Mouse (Mus musculus): ENCODE measurements at regions not wholly inside any gene's neighbourhood (a gene's known extent, or its start where the extent isn't known, plus 50 kb on each side); places are given as distances from the start of the nearest gene placed in this dataset.

DNA sequence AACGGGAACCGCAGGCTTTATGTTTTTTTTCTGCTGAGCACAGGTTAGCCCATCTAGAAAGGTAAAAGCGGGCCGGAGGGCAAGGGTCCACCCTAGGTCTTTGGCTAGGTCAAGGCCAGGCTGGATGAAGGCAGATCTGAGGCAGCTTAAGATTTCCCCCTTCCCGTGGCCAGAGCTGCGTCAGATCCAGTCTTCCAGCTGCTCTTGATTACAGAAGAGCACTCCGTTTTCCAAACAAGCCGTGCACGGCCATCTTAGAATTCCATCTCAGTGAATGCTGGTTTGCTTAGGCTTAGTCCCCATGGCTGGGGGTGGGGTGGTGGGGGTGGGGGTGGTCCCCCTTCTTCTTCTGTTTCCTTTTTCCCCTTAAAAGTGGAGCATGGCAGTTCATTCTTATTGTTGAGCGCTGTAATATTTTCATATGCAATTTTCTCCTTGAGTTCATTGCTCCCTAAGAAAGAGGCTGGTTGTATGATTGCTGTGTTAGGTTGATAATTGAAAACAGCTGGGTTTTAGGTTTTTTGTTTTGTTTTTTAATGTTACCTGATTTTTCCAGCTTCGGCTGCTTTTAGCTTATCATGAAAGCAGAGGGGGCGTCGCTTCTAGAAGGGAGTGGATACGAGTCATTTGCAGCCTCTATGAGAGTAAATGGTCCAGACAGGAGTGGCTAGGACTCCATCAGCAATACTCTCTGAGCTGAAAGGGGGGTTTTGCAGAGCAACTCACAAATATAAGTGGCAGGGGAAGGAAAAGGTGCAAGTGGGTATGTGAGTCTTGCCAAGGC, 141.2 kb downstream of the Dact1 start:
- no peak overlapping the region for H3K4me3 ChIP-seq (ENCODE audit: low read depth, low read length)
- H3K9ac ChIP-seq (ENCODE audit: low read length) = no peak overlapping the region
- WGBS = 47% methylated on average over 14 of the region's 14 CpGs
- H3K27me3 ChIP-seq (ENCODE audit: control insufficient read depth, insufficient read depth, low read length) = no peaks in the 10 kb centered on the region
- DNase-seq (ENCODE audit: low spot score) = peak; percentile 66
- peak; percentile 51; the same call in 1 of the 2 replicates for ATAC-seq (ENCODE audit: insufficient number of reproducible peaks, low FRiP score, low TSS enrichment, low read depth)
- H3K9me3 ChIP-seq (ENCODE audit: control insufficient read depth, low read length) = no peaks in the 10 kb centered on the region
- H3K27ac ChIP-seq (replicated peaks; ENCODE audit: low read depth, low read length) = peak overlapping the region; percentile 38; the same call in 1 of the 2 replicates
- 0 out of 2 replicates have a peak, but pooled peaks cover 2% of the 10 kb centered on the region for H3K4me1 ChIP-seq (ENCODE audit: control insufficient read depth, insufficient read depth, low read length)
- H3K4me2 ChIP-seq (ENCODE audit: low read depth, severe bottlenecking) = no peak overlapping the region
- H3K36me3 ChIP-seq (ENCODE audit: control insufficient read depth, insufficient read depth, low read length) = no peaks in the 10 kb centered on the region

DNA sequence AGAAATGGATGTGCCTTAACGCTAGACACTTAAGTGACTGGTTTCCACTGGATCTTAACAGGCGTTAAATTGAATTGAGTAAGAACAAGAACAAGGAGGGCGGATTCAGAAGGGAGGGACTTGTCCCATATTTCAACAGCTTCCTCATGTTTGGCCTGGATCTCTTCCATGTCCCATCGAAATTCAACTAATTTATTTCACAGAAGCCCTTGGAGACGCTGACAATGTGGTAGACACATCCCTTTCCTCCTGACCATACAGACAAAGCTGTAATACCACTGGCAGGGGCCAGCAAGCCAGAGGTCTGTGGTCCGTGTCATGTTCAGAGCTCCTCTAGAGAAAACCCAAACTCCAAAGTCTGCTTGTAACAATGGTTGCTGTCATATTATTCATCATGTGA, 147.2 kb downstream of the Dact1 start:
- Histone ChIP-seq H3K36me3 (ENCODE audit: control insufficient read depth, insufficient read depth, low read length) (no peaks in the 10 kb centered on the region), H3K4me1 (ENCODE audit: control insufficient read depth, insufficient read depth, low read length) (no peaks in the 10 kb centered on the region), H3K4me3 (ENCODE audit: low read depth, low read length) (no peak overlapping the region), H3K4me2 (ENCODE audit: low read depth, severe bottlenecking) (no peak overlapping the region), H3K9ac (ENCODE audit: low read length) (no peak overlapping the region), H3K27ac (replicated peaks; ENCODE audit: low read depth, low read length) (no peak overlapping the region), H3K9me3 (ENCODE audit: control insufficient read depth, low read length) (no peaks in the 10 kb centered on the region), H3K27me3 (ENCODE audit: control insufficient read depth, insufficient read depth, low read length) (no peaks in the 10 kb centered on the region)
- WGBS = 90% methylated on average over 6 of the region's 6 CpGs
- ATAC-seq (ENCODE audit: insufficient number of reproducible peaks, low FRiP score, low TSS enrichment, low read depth) (no peak), DNase-seq (ENCODE audit: low spot score) (no peak)

DNA sequence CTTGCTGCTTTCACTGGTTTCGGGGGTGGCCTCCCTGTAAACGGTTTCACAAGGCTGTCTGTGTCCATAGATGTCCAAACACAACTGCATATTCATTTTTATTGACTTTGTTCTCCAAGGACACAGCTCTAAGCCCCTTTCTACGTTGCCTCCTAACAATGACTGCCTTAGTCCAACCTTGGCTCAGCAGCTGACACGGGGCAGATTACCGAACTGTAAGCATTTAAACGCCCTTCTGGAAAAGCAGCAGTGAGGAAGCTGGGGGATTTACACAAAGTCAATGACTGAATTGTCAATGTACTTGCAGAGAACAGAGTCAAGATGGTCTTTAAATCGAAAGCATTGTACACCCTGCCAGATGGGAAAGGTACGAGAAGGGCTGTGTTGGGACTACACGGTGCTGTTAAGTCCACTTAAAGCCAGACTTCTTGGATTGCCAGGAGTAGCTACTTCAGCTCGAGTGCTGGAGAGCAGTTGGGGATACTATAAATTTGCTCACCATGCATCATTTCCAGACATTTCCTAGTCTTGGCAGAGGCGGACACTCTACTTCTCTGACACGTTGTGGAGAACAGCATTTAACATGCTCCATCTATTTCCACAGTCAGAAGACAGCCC, 149.0 kb downstream of the Dact1 start:
- Histone ChIP-seq H3K9ac (ENCODE audit: low read length) (no peak overlapping the region), H3K4me2 (ENCODE audit: low read depth, severe bottlenecking) (no peak overlapping the region), H3K27me3 (ENCODE audit: control insufficient read depth, insufficient read depth, low read length) (no peaks in the 10 kb centered on the region), H3K27ac (replicated peaks; ENCODE audit: low read depth, low read length) (no peak overlapping the region), H3K4me3 (ENCODE audit: low read depth, low read length) (no peak overlapping the region), H3K36me3 (ENCODE audit: control insufficient read depth, insufficient read depth, low read length) (no peaks in the 10 kb centered on the region), H3K9me3 (ENCODE audit: control insufficient read depth, low read length) (no peaks in the 10 kb centered on the region), H3K4me1 (ENCODE audit: control insufficient read depth, insufficient read depth, low read length) (no peaks in the 10 kb centered on the region)
- ATAC-seq (ENCODE audit: insufficient number of reproducible peaks, low FRiP score, low TSS enrichment, low read depth) (no peak), DNase-seq (ENCODE audit: low spot score) (no peak)
- WGBS = 63% methylated on average over 12 of the region's 12 CpGs

DNA sequence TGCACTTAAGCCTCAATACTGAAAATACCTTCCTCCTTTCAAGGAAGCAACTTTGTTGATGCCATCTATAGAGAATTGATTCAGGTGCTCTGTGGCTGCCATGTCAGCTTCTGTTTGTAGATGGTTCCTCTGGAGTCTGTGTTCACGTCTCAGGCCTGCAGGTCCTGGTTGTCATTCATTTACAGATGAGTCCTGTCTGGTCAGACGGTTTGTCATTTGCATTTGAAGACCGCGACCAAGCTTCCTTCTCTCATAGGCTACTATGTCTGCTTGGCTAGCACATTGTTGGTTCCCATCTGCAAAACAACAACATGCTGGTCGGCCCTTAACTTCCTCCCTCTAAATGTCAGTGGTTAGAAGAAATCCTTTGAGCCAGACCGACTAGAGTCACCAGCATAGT, 151.0 kb downstream of the Dact1 start:
- Histone ChIP-seq H3K4me3 (ENCODE audit: low read depth, low read length) (no peak overlapping the region), H3K27ac (replicated peaks; ENCODE audit: low read depth, low read length) (no peak overlapping the region), H3K4me1 (ENCODE audit: control insufficient read depth, insufficient read depth, low read length) (no peaks in the 10 kb centered on the region), H3K9me3 (ENCODE audit: control insufficient read depth, low read length) (no peaks in the 10 kb centered on the region), H3K4me2 (ENCODE audit: low read depth, severe bottlenecking) (no peak overlapping the region), H3K36me3 (ENCODE audit: control insufficient read depth, insufficient read depth, low read length) (no peaks in the 10 kb centered on the region), H3K9ac (ENCODE audit: low read length) (no peak overlapping the region), H3K27me3 (ENCODE audit: control insufficient read depth, insufficient read depth, low read length) (no peaks in the 10 kb centered on the region)
- no peak for DNase-seq (ENCODE audit: low spot score)
- 66% methylated on average over 6 of the region's 6 CpGs for WGBS
- ATAC-seq (ENCODE audit: insufficient number of reproducible peaks, low FRiP score, low TSS enrichment, low read depth) = no peak

DNA sequence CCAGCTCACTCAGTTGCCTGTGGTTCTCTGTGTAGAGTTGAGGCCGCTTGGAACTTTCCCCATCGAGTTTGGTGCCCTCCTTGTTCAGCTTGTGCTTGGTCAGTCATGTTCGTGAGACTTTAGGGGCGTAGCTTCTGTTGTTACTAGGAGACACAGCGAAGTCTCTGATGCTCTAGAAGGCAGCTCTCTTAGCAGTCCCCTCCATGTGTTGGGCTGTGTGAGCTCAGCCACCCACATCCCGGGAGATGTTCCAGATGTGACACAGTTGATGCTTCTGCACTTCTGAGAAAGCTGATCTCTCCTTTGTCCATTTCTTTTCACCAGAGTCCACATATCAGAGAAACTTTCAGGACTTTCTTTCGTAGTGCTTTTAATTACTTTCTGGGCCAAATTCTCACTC, 158.1 kb downstream of the Dact1 start:
- no peaks in the 10 kb centered on the region for H3K36me3 ChIP-seq (ENCODE audit: control insufficient read depth, insufficient read depth, low read length)
- H3K27me3 ChIP-seq (ENCODE audit: control insufficient read depth, insufficient read depth, low read length) = no peaks in the 10 kb centered on the region
- H3K4me1 ChIP-seq (ENCODE audit: control insufficient read depth, insufficient read depth, low read length) = no peaks in the 10 kb centered on the region
- no peak overlapping the region for H3K27ac ChIP-seq (replicated peaks; ENCODE audit: low read depth, low read length)
- no peaks in the 10 kb centered on the region for H3K9me3 ChIP-seq (ENCODE audit: control insufficient read depth, low read length)
- no peak overlapping the region for H3K4me3 ChIP-seq (ENCODE audit: low read depth, low read length)
- ATAC-seq (ENCODE audit: insufficient number of reproducible peaks, low FRiP score, low TSS enrichment, low read depth) = no peak
- WGBS = 86% methylated on average over 7 of the region's 7 CpGs
- no peak overlapping the region for H3K4me2 ChIP-seq (ENCODE audit: low read depth, severe bottlenecking)
- no peak overlapping the region for H3K9ac ChIP-seq (ENCODE audit: low read length)
- no peak for DNase-seq (ENCODE audit: low spot score)

DNA sequence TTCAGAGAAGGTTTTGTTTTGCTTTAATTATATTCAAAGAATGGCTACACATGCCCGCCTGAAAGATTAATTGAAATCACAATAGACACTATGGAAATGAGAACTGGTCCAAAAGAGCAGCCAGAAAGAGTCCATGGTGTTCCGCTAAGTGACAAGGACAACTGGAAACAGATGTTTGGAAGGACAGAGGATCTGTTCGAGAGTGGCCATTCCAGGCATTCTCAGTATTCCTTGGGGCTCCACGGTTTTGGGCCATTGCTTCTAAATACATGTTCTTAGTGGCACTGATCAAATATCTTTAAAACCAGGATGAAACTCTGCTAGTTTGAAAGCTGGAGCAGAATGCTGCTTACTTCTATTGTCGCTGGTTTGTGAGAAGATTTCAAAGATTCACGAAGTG, 158.6 kb downstream of the Dact1 start:
- H3K4me2 ChIP-seq (ENCODE audit: low read depth, severe bottlenecking) = no peak overlapping the region
- no peak overlapping the region for H3K9ac ChIP-seq (ENCODE audit: low read length)
- no peak overlapping the region for H3K27ac ChIP-seq (replicated peaks; ENCODE audit: low read depth, low read length)
- H3K36me3 ChIP-seq (ENCODE audit: control insufficient read depth, insufficient read depth, low read length) = no peaks in the 10 kb centered on the region
- ATAC-seq (ENCODE audit: insufficient number of reproducible peaks, low FRiP score, low TSS enrichment, low read depth) = no peak
- no peaks in the 10 kb centered on the region for H3K27me3 ChIP-seq (ENCODE audit: control insufficient read depth, insufficient read depth, low read length)
- no peak for DNase-seq (ENCODE audit: low spot score)
- H3K4me1 ChIP-seq (ENCODE audit: control insufficient read depth, insufficient read depth, low read length) = no peaks in the 10 kb centered on the region
- H3K4me3 ChIP-seq (ENCODE audit: low read depth, low read length) = no peak overlapping the region
- WGBS = 66% methylated on average over 6 of the region's 6 CpGs
- H3K9me3 ChIP-seq (ENCODE audit: control insufficient read depth, low read length) = no peaks in the 10 kb centered on the region

DNA sequence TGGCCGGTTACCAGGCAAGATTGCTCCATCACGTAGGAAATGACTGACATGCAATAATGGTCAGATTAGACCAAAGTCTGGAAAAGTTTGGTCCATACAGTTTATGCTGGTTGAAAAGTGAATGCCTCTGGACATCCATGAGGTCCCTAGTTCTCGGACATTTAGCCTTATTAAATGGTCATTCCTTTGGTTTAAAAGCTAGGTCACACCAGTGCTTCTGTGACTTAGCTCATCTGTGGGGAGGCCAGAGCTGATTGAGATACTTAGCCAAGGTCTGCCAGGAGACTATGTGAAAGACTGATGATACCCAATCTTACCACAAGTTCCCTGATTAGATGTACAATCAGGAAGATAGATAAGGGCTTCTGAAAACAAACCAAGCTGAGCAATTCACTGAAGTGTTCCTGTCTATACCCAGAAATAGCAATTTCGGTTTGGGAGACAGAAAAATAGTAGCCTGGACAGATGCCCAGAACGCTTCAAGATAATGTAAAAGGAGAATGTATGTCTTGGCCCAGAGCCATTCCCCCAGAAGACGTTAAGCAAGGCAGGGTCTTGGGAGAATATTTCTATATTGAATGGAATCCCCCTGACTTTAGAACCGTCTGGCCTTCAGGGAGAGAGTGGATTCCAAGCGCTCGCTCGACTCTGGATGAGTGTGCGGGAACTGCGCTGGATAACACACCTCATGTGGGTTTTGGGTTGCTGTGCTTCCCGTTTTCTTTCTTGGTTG, 161.5 kb downstream of the Dact1 start:
- no peak overlapping the region for H3K9ac ChIP-seq (ENCODE audit: low read length)
- H3K36me3 ChIP-seq (ENCODE audit: control insufficient read depth, insufficient read depth, low read length) = no peaks in the 10 kb centered on the region
- DNase-seq (ENCODE audit: low spot score) (no peak), ATAC-seq (ENCODE audit: insufficient number of reproducible peaks, low FRiP score, low TSS enrichment, low read depth) (no peak)
- no peak overlapping the region for H3K27ac ChIP-seq (replicated peaks; ENCODE audit: low read depth, low read length)
- H3K4me3 ChIP-seq (ENCODE audit: low read depth, low read length) = no peak overlapping the region
- no peak overlapping the region for H3K4me2 ChIP-seq (ENCODE audit: low read depth, severe bottlenecking)
- no peaks in the 10 kb centered on the region for H3K27me3 ChIP-seq (ENCODE audit: control insufficient read depth, insufficient read depth, low read length)
- no peaks in the 10 kb centered on the region for H3K9me3 ChIP-seq (ENCODE audit: control insufficient read depth, low read length)
- H3K4me1 ChIP-seq (ENCODE audit: control insufficient read depth, insufficient read depth, low read length) = no peaks in the 10 kb centered on the region
- 89% methylated on average over 13 of the region's 13 CpGs for WGBS

DNA sequence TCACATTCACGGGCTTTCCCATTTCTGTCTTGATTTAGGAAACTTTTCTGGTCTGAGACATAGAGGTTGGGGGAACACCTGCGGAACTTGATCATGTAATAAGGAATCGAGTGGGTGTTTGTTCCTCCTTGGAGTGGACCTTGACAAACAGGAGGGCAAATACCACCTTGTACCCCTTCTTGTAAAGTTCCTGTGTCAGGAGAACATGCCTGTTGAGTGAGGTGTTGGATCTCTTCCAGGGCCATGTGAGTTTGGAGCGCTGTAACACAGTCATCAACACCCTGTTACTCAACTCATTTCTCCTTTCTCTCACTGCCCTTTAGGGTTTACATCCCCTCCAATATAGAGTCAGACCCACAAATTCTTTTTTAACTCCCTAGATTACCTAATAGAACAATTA, 162.0 kb downstream of the Dact1 start:
- no peak overlapping the region for H3K4me2 ChIP-seq (ENCODE audit: low read depth, severe bottlenecking)
- no peaks in the 10 kb centered on the region for H3K27me3 ChIP-seq (ENCODE audit: control insufficient read depth, insufficient read depth, low read length)
- no peak overlapping the region for H3K4me3 ChIP-seq (ENCODE audit: low read depth, low read length)
- H3K36me3 ChIP-seq (ENCODE audit: control insufficient read depth, insufficient read depth, low read length) = no peaks in the 10 kb centered on the region
- ATAC-seq (ENCODE audit: insufficient number of reproducible peaks, low FRiP score, low TSS enrichment, low read depth) = no peak
- DNase-seq (ENCODE audit: low spot score) = no peak
- H3K9me3 ChIP-seq (ENCODE audit: control insufficient read depth, low read length) = no peaks in the 10 kb centered on the region
- 91% methylated on average over 4 of the region's 4 CpGs for WGBS
- no peak overlapping the region for H3K27ac ChIP-seq (replicated peaks; ENCODE audit: low read depth, low read length)
- H3K9ac ChIP-seq (ENCODE audit: low read length) = no peak overlapping the region
- no peaks in the 10 kb centered on the region for H3K4me1 ChIP-seq (ENCODE audit: control insufficient read depth, insufficient read depth, low read length)

Measured in limb, embryonic 11.5 days (tissue).